Mouse (Mus musculus) megakaryocyte, embryonic 14.5 days (primary cell): ENCODE measurements at regions not wholly inside any gene's neighbourhood (a gene's known extent, or its start where the extent isn't known, plus 50 kb on each side); places are given as distances from the start of the nearest gene placed in this dataset.

ENCODE experiments used
- H3K27me3 ChIP-seq: replicated peaks from 2 replicates; pipeline ENCODE3; 2012; ENCODE audit warnings: inconsistent platforms
- H3K36me3 ChIP-seq: replicated peaks from 2 replicates; pipeline ENCODE3; 2012; ENCODE audit warnings: low read length, inconsistent platforms, mixed read lengths
- H3K4me1 ChIP-seq: 2 replicates; pipeline ENCODE4 v1.6.1; 2012; ENCODE audit warnings: inconsistent platforms
- H3K4me3 ChIP-seq: replicated peaks from 2 replicates; pipeline ENCODE3; 2012; ENCODE audit warnings: moderate library complexity, mild to moderate bottlenecking, inconsistent platforms
- H3K9me3 ChIP-seq: 2 replicates; pipeline ENCODE4 v1.6.1; 2012; ENCODE audit warnings: inconsistent platforms
- FLI1 ChIP-seq: IDR thresholded peaks from 2 replicates; pipeline ENCODE4 v1.6.1; 2012; ENCODE audit warnings: low read length, inconsistent platforms, mixed read lengths
- GATA1 ChIP-seq: IDR thresholded peaks from 3 replicates; pipeline ENCODE4 v1.6.1; 2012; ENCODE audit warnings: mixed read lengths, low read length, inconsistent platforms, borderline replicate concordance

GRCm38 (mm10) chr2:124772055-124772708, 295.7 kb upstream of the Slc24a5 start:
- Histone ChIP-seq H3K4me3 (no peak overlapping the region), H3K9me3 (no peaks in the 10 kb centered on the region), H3K4me1 (peaks cover 51% of the 10 kb centered on the region), H3K36me3 (no peaks in the 10 kb centered on the region), H3K27me3 (no peaks in the 10 kb centered on the region)
- TF ChIP-seq FLI1, result no peak

DNA sequence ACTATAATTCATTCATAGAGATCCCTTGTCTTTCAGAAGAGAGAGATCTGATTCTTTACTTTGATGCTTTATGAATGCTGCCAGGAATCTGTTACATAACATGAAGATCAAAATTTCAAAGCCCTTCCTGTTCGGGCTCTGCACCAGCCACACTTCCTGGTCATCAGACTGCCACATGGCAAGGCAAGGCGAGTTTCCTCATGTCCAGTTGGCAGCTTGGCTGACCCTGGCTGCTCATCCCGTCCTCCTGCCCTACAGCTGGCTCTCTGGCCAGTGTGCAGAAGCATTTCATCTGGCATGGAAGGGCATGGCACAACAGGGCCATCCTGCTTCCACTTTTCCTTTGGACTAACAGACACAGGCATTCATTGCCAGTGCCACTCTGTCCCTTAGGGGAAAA, 292.2 kb upstream of the Slc24a5 start:
- H3K4me1 ChIP-seq, result peaks cover 39% of the 10 kb centered on the region
- H3K36me3 ChIP-seq, result no peaks in the 10 kb centered on the region
- H3K9me3 ChIP-seq, result no peaks in the 10 kb centered on the region
- H3K27me3 ChIP-seq, result no peaks in the 10 kb centered on the region
- TF ChIP-seq GATA1 (no peak), FLI1 (no peak)
- H3K4me3 ChIP-seq, result peak overlapping the region; percentile 71

DNA sequence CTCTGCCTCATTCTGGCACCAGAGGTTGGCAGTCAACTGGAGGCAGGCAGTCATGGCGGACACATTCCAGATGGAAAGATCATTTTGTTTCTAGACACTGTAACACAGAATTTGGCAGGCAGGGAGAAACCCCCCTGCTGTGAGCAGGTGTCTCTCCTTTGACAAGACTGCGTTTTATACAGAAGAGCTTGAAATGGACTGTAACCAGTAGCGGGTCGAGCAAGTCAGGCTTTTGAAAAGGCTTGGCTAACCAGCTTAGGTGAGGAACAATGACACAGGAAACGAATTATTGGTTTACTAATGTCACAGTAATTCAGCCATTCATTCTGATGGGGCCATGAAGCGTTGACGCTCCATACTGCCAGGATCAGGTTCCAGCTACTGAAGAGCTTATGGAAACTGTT, 275.3 kb upstream of the Slc24a5 start:
- Histone ChIP-seq H3K9me3 (peaks cover 3% of the 10 kb centered on the region; the same call in 1 of the 2 replicates), H3K4me1 (peaks cover 19% of the 10 kb centered on the region), H3K36me3 (no peaks in the 10 kb centered on the region), H3K4me3 (no peak overlapping the region), H3K27me3 (no peaks in the 10 kb centered on the region)
- TF ChIP-seq FLI1 (no peak), GATA1 (no peak)

GRCm38 (mm10) chr2:124811709-124812108, 256.2 kb upstream of the Slc24a5 start:
- peaks cover 40% of the 10 kb centered on the region for H3K4me1 ChIP-seq
- H3K36me3 ChIP-seq, result peaks cover 8% of the 10 kb centered on the region
- H3K4me3 ChIP-seq, result no peak overlapping the region
- peaks cover 6% of the 10 kb centered on the region; the same call in 1 of the 2 replicates for H3K9me3 ChIP-seq
- no peak for TF ChIP-seq GATA1
- no peaks in the 10 kb centered on the region for H3K27me3 ChIP-seq

DNA sequence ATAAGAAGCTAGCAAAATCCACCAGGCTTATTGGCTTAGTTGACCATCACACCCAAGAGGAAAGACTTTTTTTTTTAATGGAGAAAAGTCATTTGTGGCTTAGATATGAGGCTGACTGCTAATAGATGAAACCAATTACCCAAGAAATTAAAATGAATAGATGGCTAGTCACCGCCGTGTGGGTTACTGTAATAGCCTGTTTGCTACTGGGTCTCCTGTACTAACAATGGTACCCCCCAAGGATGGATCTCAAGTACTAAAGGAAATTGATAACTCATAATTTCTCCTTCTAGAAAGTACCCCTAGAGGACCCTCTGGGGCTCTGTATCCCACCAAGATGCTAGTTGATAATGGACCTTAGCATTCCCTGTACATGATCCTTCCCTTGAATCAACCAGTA, 251.1 kb upstream of the Slc24a5 start:
- no peak for TF ChIP-seq GATA1
- TF ChIP-seq FLI1, result no peak

GRCm38 (mm10) chr2:124819846-124820245, 248.1 kb upstream of the Slc24a5 start:
- Histone ChIP-seq H3K36me3 (no peaks in the 10 kb centered on the region), H3K4me3 (no peak overlapping the region), H3K27me3 (no peaks in the 10 kb centered on the region), H3K9me3 (no peaks in the 10 kb centered on the region), H3K4me1 (peaks cover 5% of the 10 kb centered on the region; the same call in 1 of the 2 replicates)
- TF ChIP-seq FLI1 (no peak), GATA1 (no peak)

More for the DNA sequence above, 251.1 kb upstream of the Slc24a5 start:
- H3K4me3 ChIP-seq, result no peak overlapping the region
- no peaks in the 10 kb centered on the region for H3K27me3 ChIP-seq
- H3K9me3 ChIP-seq, result no peaks in the 10 kb centered on the region
- no peaks in the 10 kb centered on the region for H3K36me3 ChIP-seq
- H3K4me1 ChIP-seq, result peaks cover 19% of the 10 kb centered on the region

DNA sequence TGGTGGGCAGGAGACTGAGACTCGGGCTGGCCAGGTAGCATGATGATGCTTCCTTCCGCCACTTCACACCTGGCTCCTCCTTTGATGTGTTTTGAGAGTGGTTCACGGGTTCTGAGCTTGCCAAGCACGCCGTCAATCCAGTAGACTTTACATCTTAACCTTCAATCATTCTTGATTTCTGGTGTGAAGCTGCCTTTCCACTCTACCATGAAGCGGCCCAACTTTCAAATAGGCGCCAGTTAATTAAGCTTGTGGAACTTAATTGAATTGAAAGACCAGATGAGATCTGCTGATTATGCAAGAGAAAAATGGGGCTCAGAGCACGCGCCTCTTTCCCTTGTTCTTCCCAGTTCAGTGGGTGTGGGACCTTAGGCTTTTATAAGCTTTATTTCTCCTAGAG, 247.1 kb upstream of the Slc24a5 start:
- Histone ChIP-seq H3K4me1 (no peaks in the 10 kb centered on the region; the same call in 1 of the 2 replicates), H3K4me3 (no peak overlapping the region), H3K36me3 (no peaks in the 10 kb centered on the region), H3K9me3 (no peaks in the 10 kb centered on the region), H3K27me3 (no peaks in the 10 kb centered on the region)
- no peak for TF ChIP-seq GATA1
- no peak for TF ChIP-seq FLI1

DNA sequence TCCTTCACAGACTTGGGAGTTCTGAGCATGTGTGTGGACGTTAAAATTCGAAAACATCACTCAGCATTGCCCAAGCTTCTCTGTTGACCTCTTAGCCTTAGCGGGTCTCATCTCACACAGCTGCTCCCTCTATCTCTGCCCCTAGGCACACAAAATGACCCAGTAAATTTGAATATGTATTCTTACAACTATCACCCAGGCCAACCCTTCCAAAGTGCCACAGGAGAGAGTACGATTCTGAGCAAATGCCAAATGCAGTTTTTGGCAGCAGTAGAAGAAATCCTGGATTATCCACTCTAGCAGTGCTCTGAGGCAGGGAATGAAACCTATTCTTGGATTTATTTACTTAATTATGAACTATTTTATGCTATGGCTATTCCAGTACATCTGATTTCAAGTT, 246.6 kb upstream of the Slc24a5 start:
- H3K9me3 ChIP-seq, result no peaks in the 10 kb centered on the region

DNA sequence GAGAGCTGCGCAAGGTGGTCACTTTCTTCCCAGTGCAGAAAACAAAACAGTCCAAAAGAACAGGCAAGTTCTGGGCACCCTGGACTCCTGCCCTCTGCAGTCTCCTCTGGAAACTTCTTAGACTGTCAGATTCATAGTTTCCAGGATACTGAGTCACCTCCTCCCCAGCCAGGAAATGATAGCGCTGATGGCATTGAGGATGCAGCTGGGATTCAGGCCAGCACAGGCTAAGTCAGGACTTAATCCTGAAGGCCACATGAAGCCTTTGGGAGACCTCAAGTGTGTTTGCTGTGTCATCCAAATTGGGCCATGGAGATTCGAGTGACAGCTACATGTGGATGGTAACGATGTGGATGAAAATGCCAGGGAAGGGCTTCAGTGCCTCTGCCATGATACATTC, 219.1 kb upstream of the Slc24a5 start:
- peaks cover 4% of the 10 kb centered on the region for H3K27me3 ChIP-seq
- H3K4me1 ChIP-seq, result peaks cover 16% of the 10 kb centered on the region
- peaks cover 2% of the 10 kb centered on the region for H3K36me3 ChIP-seq
- H3K9me3 ChIP-seq, result 0 out of 2 replicates have a peak, but pooled peaks cover 6% of the 10 kb centered on the region
- TF ChIP-seq GATA1 (no peak; the same call in 2 of the 3 replicates), FLI1 (no peak)
- H3K4me3 ChIP-seq, result no peak overlapping the region

More for the DNA sequence above, 246.6 kb upstream of the Slc24a5 start:
- H3K4me3 ChIP-seq, result no peak overlapping the region
- no peak for TF ChIP-seq FLI1
- no peaks in the 10 kb centered on the region for H3K4me1 ChIP-seq
- H3K27me3 ChIP-seq, result no peaks in the 10 kb centered on the region
- no peaks in the 10 kb centered on the region for H3K36me3 ChIP-seq

- TF ChIP-seq FLI1, result no peak
- TF ChIP-seq GATA1, result no peak
- Histone ChIP-seq H3K4me3 (no peak overlapping the region), H3K9me3 (peaks cover 8% of the 10 kb centered on the region; the same call in 1 of the 2 replicates)
Measured at GRCm38 (mm10) chr2:124858504-124858903, 209.4 kb upstream of the Slc24a5 start.

GRCm38 (mm10) chr2:124888209-124888608, 179.7 kb upstream of the Slc24a5 start:
- H3K4me1 ChIP-seq, result peaks cover 49% of the 10 kb centered on the region
- H3K9me3 ChIP-seq, result no peaks in the 10 kb centered on the region
- H3K4me3 ChIP-seq, result peak overlapping the region; percentile 55
- H3K27me3 ChIP-seq, result no peaks in the 10 kb centered on the region
- H3K36me3 ChIP-seq, result no peaks in the 10 kb centered on the region
- TF ChIP-seq GATA1, result no peak
- TF ChIP-seq FLI1, result no peak

More at GRCm38 (mm10) chr2:124858504-124858903, 209.4 kb upstream of the Slc24a5 start:
- Histone ChIP-seq H3K36me3 (peaks cover 2% of the 10 kb centered on the region), H3K27me3 (no peaks in the 10 kb centered on the region), H3K4me1 (peaks cover 37% of the 10 kb centered on the region)
